Mouse (Mus musculus) brain, embryonic 14.5 days (tissue): Measurements from ENCODE around the gene Emsy.

Experiments used
- CTCF ChIP-seq: fragments of 200-500 bp; IDR thresholded peaks from 2 replicates; pipeline ENCODE4 v1.5.1; 2012; ENCODE audit warnings: inconsistent platforms, mild to moderate bottlenecking, moderate library complexity, borderline replicate concordance; ENCODE audit not compliant: insufficient read depth, insufficient read length; ENCODE audit errors: extremely low read depth
- POLR2A ChIP-seq: fragments of 200-500 bp; IDR thresholded peaks from 2 replicates; pipeline ENCODE4 v1.6.1; 2012; ENCODE audit warnings: mild to moderate bottlenecking, inconsistent platforms, borderline replicate concordance; ENCODE audit not compliant: poor library complexity, insufficient read depth, insufficient read length, severe bottlenecking; ENCODE audit errors: extremely low read depth

GRCm38 (mm10) chr7:98690126-98690525 lies 33.5 kb upstream of the Emsy start:
- TF ChIP-seq CTCF (no peak), POLR2A (no peak)
